Mouse (Mus musculus) heart, embryonic 13.5 days (tissue): ENCODE measurements around the gene Gpr27. TPM values are rescaled to one million over a fixed set of nuclear protein-coding genes. Genes with fewer than 3 reads are reported as not detected.

Experiments
- ATAC-seq: fragments of 200-750 bp; cut with Nextera tagmentation; 2 replicates; pipeline ENCODE4 v1.8.0; 2017; ENCODE audit warnings: moderate TSS enrichment; ENCODE audit not compliant: insufficient number of reproducible peaks, low FRiP score, low TSS enrichment; ENCODE audit errors: extremely low read depth
- H3K27ac ChIP-seq: fragments of 300-500 bp; sonication (generic); replicated peaks from 2 replicates; pipeline ENCODE4 v1.5.1; 2015; ENCODE audit warnings: moderate library complexity, mild to moderate bottlenecking, inconsistent platforms
- H3K27me3 ChIP-seq: fragments of 300-500 bp; sonication (generic); replicated peaks from 2 replicates; pipeline ENCODE4 v1.6.1; 2015; ENCODE audit warnings: mild to moderate bottlenecking, inconsistent platforms
- H3K36me3 ChIP-seq: fragments of 300-500 bp; sonication (generic); 2 replicates; pipeline ENCODE4 v1.6.1; 2015; ENCODE audit warnings: mild to moderate bottlenecking, inconsistent platforms
- H3K4me1 ChIP-seq: fragments of 300-500 bp; sonication (generic); 2 replicates; pipeline ENCODE4 v1.6.1; 2015; ENCODE audit warnings: inconsistent platforms
- H3K4me2 ChIP-seq: fragments of 300-500 bp; sonication (generic); 2 replicates; pipeline ENCODE4 v1.6.1; 2015; ENCODE audit warnings: inconsistent platforms, mild to moderate bottlenecking, moderate library complexity
- H3K4me3 ChIP-seq: fragments of 300-500 bp; sonication (generic); 2 replicates; pipeline ENCODE4 v1.5.1; 2015; ENCODE audit warnings: moderate library complexity, mild to moderate bottlenecking, inconsistent platforms
- H3K9ac ChIP-seq: fragments of 300-500 bp; sonication (generic); 2 replicates; pipeline ENCODE4 v1.6.1; 2015; ENCODE audit warnings: inconsistent platforms, mild to moderate bottlenecking, moderate library complexity
- H3K9me3 ChIP-seq: fragments of 300-500 bp; sonication (generic); 2 replicates; pipeline ENCODE4 v1.6.1; 2016; ENCODE audit warnings: inconsistent platforms
- WGBS: fragments of 180-500 bp; shearing (Covaris S2); methylation state at CpG from one replicate; pipeline ENCODE4 v1.1.7; 2015; ENCODE audit warnings: mixed read lengths; 5-methylcytosine and 5-hydroxymethylcytosine counted together
- polyA plus RNA-seq: library from polyadenylated mRNA; unstranded; fragments of >200 nt; fragmentation: Nextera tagmentation; extraction: Ambion mirVana; gene quantifications from 2 replicates; pipeline ENCODE4 v1.2.1, GENCODE M21; 2015

Gene Gpr27
- polyA plus RNA-seq, 1 experiment from 2014 or later, result 0.74 TPM

GRCm38 (mm10) chr6:99721032-99721431 is 28.6 kb downstream of the Gpr27 start:
- Histone ChIP-seq H3K9ac (no peak overlapping the region), H3K27ac (no peak overlapping the region), H3K4me2 (no peak overlapping the region), H3K36me3 (no peaks in the 10 kb centered on the region), H3K4me3 (no peak overlapping the region), H3K4me1 (peaks cover 4% of the 10 kb centered on the region), H3K9me3 (no peaks in the 10 kb centered on the region), H3K27me3 (peaks cover 55% of the 10 kb centered on the region)
- no peak for ATAC-seq
- WGBS, result 70% methylated on average over 9 of the region's 9 CpGs

DNA sequence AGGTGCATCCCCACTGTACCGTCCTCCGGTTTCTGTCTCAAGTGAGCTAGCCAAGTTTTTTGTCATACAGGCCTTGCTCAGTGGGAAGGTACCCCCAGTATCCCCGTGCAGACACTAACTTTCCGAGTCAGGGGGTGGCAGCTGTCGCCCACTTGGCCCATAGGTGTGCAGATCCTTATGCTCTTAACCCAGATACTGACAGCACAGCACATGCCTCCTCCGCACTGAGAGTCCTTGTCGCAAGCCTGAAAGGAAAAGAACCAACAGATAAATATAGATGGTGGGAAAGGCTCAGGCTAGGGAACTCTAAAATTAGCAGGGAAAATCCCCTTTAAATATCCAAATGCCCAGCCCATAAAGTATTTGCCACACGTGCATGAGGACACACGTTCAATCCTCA is 29.9 kb downstream of the Gpr27 start:
- WGBS, result 58% methylated on average over 9 of the region's 9 CpGs
- no peak overlapping the region for H3K4me2 ChIP-seq
- no peak overlapping the region for H3K4me3 ChIP-seq
- peaks cover 14% of the 10 kb centered on the region for H3K4me1 ChIP-seq
- peaks cover 62% of the 10 kb centered on the region for H3K27me3 ChIP-seq
- no peak for ATAC-seq
- no peak overlapping the region for H3K27ac ChIP-seq
- H3K9ac ChIP-seq, result no peak overlapping the region
- no peaks in the 10 kb centered on the region for H3K36me3 ChIP-seq
- H3K9me3 ChIP-seq, result no peaks in the 10 kb centered on the region

GRCm38 (mm10) chr6:99725971-99726561 is 33.6 kb downstream of the Gpr27 start, which contains the start of gene Prok2:
TSS of gene Prok2 (minus strand) at chr6:99726392.
- H3K4me1 ChIP-seq, result peaks cover 14% of the 10 kb centered on the region
- WGBS, result under 1% methylated on average over 45 of the region's 61 CpGs
- H3K9ac ChIP-seq, result peak within 1 kb of the TSS; percentile 66
- no peak for ATAC-seq
- no peaks in the 10 kb centered on the region for H3K9me3 ChIP-seq
- H3K4me3 ChIP-seq, result peak within 1 kb of the TSS; percentile 56
- no peak within 1 kb of the TSS for H3K27ac ChIP-seq
- peak within 1 kb of the TSS; percentile 88 for H3K4me2 ChIP-seq
- peaks cover 80% of the 10 kb centered on the region for H3K27me3 ChIP-seq
- H3K36me3 ChIP-seq, result no peaks in the 10 kb centered on the region

GRCm38 (mm10) chr6:99726576-99727303 is 34.3 kb downstream of the Gpr27 start:
- H3K27ac ChIP-seq, result no peak overlapping the region
- H3K27me3 ChIP-seq, result peaks cover 77% of the 10 kb centered on the region
- H3K4me1 ChIP-seq, result peaks cover 14% of the 10 kb centered on the region
- no peaks in the 10 kb centered on the region for H3K9me3 ChIP-seq
- H3K9ac ChIP-seq, result peak overlapping the region; percentile 66
- 5% methylated on average over 22 of the region's 22 CpGs for WGBS
- H3K36me3 ChIP-seq, result no peaks in the 10 kb centered on the region
- no peak for ATAC-seq
- H3K4me3 ChIP-seq, result peak overlapping the region; percentile 56
- H3K4me2 ChIP-seq, result peak overlapping the region; percentile 88

DNA sequence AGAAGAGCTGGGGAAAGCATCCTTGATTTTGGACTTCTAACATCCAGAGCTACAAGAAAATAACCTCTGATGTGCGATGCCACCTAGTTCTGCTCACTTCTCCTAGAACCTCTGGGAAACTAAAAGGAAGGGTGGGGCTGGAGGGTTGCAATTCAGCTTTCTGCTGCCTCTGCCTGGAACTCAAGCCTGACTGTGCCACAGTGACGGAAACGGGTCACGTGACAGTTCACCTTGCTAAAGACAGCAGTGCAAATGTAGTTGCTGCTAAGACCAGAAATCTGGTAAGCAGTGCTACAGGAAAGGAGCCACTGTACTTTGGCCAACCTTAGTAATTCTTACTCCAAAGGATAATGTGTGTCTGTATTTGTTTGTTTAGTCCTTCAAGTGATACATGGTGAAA is 37.4 kb downstream of the Gpr27 start:
- no peak overlapping the region for H3K27ac ChIP-seq
- no peak overlapping the region for H3K4me3 ChIP-seq
- no peaks in the 10 kb centered on the region for H3K9me3 ChIP-seq
- 74% methylated on average over 4 of the region's 4 CpGs for WGBS
- no peak for ATAC-seq
- H3K4me2 ChIP-seq, result no peak overlapping the region
- H3K36me3 ChIP-seq, result no peaks in the 10 kb centered on the region
- H3K4me1 ChIP-seq, result peaks cover 14% of the 10 kb centered on the region
- peaks cover 72% of the 10 kb centered on the region for H3K27me3 ChIP-seq
- no peak overlapping the region for H3K9ac ChIP-seq

DNA sequence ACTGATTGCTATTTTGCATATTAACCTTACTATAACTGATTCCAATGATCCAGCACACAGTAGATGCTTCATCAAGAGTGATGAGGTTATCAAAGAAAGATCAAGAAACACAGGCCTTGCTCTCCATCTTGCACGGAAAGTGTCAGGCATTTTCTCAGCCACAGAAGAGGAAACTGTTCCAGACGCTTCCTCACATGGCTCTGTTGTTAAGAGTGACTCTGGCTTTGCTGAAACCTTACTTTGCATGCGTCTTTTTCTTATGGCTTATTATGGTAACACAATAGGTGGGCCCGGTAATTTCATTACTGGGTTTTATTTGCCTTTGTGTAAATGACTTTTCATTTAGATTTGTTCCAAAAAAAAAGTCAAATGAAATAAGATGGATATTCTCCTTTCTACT is 39.4 kb downstream of the Gpr27 start:
- H3K9ac ChIP-seq, result no peak overlapping the region
- no peak for ATAC-seq
- WGBS, result 70% methylated on average over 4 of the region's 4 CpGs

DNA sequence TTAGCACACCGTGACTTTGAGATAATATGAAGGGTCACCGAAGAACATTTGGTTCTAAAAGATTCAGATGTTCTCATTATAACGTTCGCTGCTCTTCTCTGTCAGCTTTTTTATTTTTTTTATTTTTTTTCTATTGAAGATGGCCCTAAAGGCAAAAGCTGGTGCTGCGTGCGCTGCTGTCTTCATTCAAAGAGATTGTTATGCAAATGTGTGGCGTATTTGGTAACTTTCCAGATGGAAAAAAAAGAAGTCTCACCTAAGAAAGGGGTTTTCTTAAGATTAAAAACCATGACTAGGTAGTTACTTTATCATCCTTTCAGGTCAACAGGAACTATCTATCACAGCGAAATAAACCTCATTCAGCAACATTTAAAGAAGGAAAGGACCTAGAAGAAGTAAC is 40.2 kb downstream of the Gpr27 start:
- Histone ChIP-seq H3K27ac (no peak overlapping the region), H3K36me3 (no peaks in the 10 kb centered on the region), H3K9me3 (no peaks in the 10 kb centered on the region), H3K9ac (no peak overlapping the region), H3K4me3 (no peak overlapping the region), H3K27me3 (peaks cover 61% of the 10 kb centered on the region), H3K4me2 (no peak overlapping the region), H3K4me1 (no peaks in the 10 kb centered on the region)
- no peak for ATAC-seq
- 78% methylated on average over 8 of the region's 8 CpGs for WGBS

More for the DNA sequence above, 39.4 kb downstream of the Gpr27 start:
- H3K9me3 ChIP-seq, result no peaks in the 10 kb centered on the region
- no peaks in the 10 kb centered on the region for H3K36me3 ChIP-seq
- H3K27ac ChIP-seq, result no peak overlapping the region
- peaks cover 67% of the 10 kb centered on the region for H3K27me3 ChIP-seq
- H3K4me2 ChIP-seq, result no peak overlapping the region
- peaks cover under 1% of the 10 kb centered on the region; the same call in 1 of the 2 replicates for H3K4me1 ChIP-seq
- H3K4me3 ChIP-seq, result no peak overlapping the region

DNA sequence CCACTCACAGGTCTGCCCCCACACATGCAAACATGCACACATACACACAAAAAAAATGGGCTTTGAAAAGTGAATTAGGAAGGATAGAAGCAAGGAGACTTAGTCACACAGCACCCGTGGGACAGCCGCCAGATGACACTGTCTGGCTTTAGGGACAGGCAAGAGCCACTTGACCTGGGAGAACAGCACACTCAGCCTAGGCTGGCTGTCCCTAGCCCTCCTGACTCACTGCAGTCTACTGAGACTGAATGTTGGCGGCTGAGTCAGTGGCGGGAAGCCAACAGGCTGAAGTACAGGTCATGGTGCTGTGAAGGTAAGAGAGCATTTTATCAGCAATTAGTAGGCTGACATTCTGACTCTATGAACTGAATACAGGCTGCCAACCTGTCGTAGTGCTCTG is 42.2 kb downstream of the Gpr27 start:
- Histone ChIP-seq H3K36me3 (no peaks in the 10 kb centered on the region), H3K9ac (no peak overlapping the region), H3K27me3 (peaks cover 44% of the 10 kb centered on the region), H3K9me3 (no peaks in the 10 kb centered on the region), H3K4me1 (no peaks in the 10 kb centered on the region), H3K4me2 (no peak overlapping the region), H3K4me3 (no peak overlapping the region), H3K27ac (no peak overlapping the region)
- 53% methylated on average over 5 of the region's 5 CpGs for WGBS
- no peak for ATAC-seq

DNA sequence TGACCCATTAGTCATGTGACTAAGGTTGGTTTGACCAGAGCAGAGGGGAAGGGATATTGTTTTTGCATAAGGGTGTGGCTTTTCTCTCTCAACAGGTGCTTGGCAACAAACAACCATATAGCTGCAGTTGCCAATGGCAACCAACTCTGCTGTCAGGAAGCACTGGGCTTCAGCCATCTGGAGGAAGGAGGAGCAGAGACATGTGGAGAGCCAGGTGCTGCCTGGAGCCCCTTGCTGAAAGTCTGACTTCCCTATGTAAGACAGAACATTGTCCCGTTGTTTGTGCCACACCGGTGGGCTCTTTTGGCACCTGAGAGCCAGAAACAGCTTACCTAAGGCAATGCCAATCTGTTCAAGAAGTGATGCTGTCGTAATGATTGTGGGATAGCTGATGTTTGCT is 50.4 kb downstream of the Gpr27 start:
- WGBS, result 78% methylated on average over 3 of the region's 3 CpGs
- H3K4me3 ChIP-seq, result no peak overlapping the region
- no peak overlapping the region for H3K4me2 ChIP-seq
- H3K4me1 ChIP-seq, result 0 out of 2 replicates have a peak, but pooled peaks cover 5% of the 10 kb centered on the region
- H3K27me3 ChIP-seq, result 0 out of 2 replicates have a peak, but pooled peaks cover 3% of the 10 kb centered on the region
- ATAC-seq, result no peak
- no peak overlapping the region for H3K9ac ChIP-seq
- no peak overlapping the region for H3K27ac ChIP-seq
- H3K9me3 ChIP-seq, result no peaks in the 10 kb centered on the region
- H3K36me3 ChIP-seq, result no peaks in the 10 kb centered on the region

Other genes with a start within 250 kb of the Gpr27 start
- gene Foxp1, start 170.0 kb upstream of the Gpr27 start, polyA plus RNA-seq, result 71.7 and 75.9 TPM in 2 replicates
- gene Eif4e3, start 25.9 kb upstream of the Gpr27 start, polyA plus RNA-seq, result 6.9 and 7.8 TPM in 2 replicates
- gene Gm20696, start 25.9 kb upstream of the Gpr27 start, polyA plus RNA-seq, result 1.7 and 2.1 TPM in 2 replicates
- not detected in 2 replicates for gene Prok2, start 33.7 kb downstream of the Gpr27 start, polyA plus RNA-seq